Mouse (Mus musculus) frontal cortex, postnatal 25 days (tissue): Measurements from ENCODE around the gene Treml4.
A peak's percentile ranks its signal among the peaks of the same experiment; 100 is the strongest.
"Not testable (repeated sequence)": the region's sequence is repeated elsewhere in the genome, so short reads cannot be mapped to it uniquely, and the experiment has no call there.

Experiments
- DNase-seq, 2 experiments: peaks; one replicate each; pipeline ENCODE4 v3.0.0; 2022; ENCODE audit warnings: low spot score in 2 of 2

Treml4 gene

DNA sequence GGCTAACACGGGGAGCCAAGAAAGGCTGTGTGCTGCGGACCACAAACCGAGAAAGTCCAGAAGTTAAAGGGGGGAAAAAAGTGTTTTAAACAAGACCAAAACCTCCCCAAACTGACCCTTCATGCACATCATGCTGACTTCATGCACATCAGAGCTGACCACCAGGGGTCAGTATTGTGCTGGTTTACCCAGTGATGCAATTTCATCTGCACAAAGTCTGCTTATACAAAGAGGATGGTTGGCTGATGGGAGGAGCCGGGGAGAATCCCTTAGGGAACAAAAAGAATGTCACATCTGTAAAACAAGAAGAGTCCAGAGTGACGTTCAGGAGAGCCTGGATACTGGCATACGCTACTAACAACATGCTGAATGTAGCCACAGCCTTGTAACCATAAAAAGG is 10.8 kb downstream of the Treml4 start:
- peak; percentile 60 to 65 for DNase-seq

DNA sequence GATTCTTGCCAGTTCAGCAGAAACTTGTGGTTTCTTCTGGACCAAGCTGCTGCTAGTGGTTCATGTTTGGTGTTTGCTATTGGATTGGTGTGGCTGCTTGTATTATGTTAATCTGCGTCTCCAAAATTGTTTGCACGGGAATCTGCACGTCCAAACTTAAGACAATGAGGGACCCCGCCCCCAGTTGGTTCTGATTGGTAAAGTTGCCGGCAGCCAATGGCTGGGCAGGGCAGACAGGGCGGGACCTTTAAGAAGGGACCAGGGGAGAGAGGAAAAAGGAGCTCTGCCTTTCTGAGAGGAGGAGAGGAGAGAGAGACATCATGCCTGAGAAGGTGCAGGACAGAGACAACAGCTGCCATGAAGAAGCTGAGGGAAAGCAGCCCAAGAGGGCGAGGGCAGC is 11.6 kb downstream of the Treml4 start:
- DNase-seq, result no peak

DNA sequence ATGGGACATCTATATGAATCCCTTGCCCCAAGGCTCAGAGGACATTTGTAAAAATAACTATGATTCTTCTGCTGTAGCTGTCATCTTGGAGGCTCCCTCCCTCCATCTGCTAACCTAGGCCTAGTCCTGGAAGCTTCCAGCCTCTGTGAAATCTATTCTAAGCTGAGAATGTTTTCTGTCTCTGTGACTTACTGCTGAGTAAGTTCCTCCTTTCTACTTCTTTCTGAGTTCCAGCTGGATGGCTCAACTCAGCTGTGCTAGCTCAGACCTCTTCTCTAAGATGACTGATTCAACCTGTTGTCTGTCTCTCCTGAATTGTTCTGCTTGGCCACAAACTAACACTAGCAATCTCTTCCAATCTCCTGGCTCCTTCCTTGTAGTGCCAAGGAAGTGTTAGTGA is 14.3 kb downstream of the Treml4 start:
- no peak for DNase-seq

DNA sequence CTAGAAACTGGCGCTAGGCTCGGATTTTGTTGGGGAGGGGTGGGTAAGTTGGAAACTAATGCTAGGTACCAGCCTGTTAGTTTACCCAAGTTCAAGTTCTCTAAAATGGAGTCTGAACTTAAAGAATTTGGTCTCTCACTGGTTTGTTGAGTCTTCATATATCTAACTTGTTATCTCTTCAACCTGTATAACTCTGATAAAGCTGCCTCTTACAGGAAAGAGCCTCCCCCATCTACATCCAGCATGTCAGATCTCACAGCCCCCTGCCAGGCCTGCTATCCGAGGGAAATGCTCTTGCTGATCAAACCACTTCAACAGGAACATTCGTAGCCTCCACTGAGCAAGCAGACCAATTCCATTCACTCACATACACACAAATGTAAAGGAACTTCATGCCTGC is 14.9 kb downstream of the Treml4 start:
- no peak for DNase-seq

DNA sequence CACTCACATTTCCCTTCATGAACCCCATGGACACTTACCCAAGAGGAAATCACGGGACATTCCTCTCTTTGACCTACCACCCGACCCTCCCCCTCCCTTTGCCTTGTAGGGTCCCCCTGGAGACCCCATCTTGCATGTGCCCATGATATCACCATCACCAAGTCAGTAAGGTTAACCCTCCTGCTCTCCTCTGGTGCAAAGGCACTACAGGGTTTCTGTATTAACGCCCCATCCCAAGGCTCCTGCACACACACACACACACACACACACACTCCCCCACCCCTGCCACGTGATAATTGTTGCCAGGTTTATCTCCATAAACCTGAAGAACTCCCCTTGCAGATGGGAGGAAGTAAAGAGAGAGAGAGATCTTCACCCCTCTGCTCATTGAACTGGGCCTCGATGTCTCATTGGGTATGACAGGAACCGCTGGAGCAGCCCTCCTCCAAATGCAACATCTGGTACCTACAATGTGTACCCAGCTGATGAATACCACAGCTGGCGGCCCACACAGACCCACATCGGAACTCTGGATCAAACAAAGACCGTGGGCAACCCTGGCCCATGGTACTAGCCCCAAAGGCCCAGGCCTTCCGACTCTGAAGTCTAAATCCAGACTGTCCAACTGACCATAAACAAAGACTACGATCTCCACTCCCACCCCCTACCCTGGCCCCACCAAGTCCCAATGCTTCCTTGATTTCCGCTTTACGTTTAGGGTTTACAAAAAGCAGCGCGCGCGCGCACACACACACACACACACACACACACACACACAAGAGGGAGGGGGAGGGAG is 17.0 kb downstream of the Treml4 start:
- DNase-seq, result no peak

DNA sequence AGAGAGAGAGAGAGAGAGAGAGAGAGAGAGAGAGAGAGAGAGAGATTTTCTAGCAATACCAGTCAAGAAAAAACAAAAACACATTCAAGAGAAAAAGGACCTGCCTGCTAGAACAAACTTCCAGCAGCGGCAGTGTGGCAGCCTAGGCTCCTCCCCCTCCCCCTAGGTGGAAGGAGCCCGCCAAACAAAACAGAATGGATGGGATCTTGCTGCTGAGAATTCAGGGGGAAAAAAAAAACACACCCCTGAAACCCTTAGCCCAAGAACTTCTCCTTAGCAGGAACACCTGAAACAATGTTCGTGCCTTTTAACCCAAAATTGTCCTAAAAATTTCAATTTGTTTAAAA is 17.6 kb downstream of the Treml4 start:
- DNase-seq, result no peak

DNA sequence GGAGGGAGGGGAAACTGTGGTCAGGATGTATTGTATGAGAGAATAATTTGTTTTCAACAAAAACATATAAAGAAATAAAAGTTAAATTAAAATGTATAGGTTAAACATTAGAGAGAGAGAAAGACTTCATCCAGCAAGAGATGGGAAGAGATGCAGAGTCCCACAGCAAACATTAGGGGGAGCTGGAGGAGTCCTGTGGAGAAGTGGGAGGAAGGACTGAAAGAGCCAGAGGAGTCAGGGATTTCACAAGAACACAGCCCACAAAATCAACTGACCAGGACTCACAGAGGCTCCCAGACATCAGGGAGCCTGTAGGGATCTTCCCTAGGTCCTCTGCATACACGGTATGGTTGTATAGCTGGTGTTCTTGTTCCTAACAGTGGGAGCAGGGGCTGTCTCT is 22.7 kb downstream of the Treml4 start:
- no peak for DNase-seq

DNA sequence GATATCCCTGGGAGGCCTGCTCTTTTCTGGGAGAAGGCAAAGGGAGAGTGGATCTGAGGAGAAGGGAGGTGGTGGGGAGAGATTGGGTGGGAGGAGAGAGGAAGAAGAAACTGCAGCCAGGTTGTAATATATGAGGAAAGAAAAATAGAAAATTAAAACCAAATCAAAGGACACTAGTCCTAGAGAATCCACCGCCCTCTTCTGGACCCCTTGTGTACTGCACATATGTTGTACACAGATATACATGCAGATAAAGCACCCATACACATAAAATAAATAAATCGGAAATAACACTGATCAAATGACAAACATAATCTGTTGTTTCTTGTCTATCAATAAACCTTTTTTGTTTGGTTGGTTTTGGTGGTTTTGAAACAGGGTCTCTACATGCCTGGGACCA is 23.2 kb downstream of the Treml4 start:
- no peak for DNase-seq

DNA sequence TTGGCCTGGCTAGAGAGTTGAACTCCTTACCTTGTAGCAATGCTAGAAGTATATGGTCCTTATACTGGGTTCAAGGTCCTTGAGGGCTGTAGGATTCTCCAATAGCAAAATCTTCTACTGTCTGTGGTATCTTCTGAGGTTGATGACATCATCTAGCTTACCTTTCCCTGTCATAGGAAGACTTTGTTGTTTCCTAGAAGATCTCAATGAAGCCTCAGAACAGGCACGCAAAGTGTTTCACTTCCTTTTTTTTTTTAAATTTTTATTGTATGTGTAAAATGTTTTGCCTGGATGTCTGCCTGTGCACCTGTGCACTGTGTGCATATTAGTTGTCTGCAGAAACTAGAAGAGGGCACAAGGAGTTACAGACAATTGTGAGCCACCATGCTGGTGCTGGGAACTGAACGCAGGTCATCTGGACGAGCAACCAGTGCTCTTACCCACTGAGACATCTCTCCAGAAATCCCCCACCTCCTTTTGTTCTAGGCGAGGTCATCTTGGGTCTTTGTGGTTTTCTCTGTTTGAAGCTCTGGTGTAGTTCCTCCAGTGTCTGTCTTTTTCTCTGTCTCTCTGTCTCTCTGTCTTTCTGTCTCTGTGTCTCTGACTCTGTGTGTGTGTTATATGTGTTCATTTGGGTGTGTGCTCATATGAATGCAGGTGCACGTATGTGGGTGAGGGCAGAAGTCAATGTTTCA is 29.6 kb downstream of the Treml4 start:
- no peak for DNase-seq

DNA sequence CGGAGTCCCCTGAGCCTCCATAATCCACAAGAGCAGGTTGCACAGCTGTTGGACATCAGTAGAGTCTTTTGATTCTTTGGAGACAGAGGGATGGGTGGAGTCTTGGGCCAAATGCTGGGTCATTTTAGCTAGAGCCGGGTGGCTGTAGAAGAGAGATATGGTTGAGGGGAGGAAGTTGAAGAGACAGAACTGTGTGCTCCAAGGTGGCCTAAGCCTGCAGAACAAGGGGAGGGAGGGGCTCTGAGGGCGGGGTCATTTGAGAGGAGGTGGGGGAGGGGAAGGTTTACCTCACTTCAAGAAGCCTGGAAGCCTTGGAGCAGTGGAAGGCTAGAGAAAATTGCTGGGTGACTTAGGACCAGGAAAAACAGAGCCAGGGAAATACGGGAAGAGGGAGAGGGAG is 35.1 kb downstream of the Treml4 start, which contains the start of gene Treml2:
Gene Treml2 (plus strand): TSS at position 296 of the 400 bp plus-strand sequence.
- DNase-seq, result no peak

DNA sequence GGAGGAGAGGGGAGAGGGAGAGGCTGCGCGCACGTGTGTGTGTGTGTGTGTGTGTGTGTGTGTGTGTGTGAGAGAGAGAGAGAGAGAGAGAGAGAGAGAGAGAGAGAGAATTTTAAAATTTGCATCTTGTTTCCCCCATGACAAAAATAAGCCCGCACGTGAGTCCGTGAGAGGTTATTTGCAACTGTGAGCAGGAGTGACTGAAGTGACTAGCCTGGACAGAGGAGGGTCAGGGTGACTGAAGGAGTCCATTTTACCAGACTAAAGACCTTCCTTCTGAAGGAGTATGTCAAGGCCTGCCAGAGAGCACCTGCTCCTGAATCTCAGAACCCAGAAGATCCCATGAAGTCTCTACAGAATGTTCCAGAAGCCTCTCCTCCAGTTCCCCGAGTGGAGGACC is 35.7 kb downstream of the Treml4 start:
- DNase-seq, result no peak

DNA sequence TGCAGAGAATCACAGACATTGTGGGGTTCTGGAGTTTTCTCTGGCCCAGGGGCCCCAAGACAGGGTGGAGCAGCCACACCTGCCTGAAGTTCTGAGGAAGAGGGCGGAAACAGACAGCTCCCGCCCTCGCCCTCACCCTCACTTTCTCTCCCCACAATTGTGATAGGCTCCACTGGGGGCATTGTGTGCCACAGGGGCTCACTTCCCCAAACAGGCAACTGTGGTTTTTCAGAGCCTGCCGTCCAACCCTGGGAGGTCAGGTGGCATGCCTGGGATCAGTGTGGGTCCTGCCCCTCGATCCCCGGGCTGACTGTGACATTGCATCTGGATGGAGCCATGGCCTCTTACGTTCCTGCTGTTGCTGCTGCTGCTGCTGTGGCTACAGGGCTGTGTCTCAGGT is 36.1 kb downstream of the Treml4 start:
- DNase-seq, result no peak

DNA sequence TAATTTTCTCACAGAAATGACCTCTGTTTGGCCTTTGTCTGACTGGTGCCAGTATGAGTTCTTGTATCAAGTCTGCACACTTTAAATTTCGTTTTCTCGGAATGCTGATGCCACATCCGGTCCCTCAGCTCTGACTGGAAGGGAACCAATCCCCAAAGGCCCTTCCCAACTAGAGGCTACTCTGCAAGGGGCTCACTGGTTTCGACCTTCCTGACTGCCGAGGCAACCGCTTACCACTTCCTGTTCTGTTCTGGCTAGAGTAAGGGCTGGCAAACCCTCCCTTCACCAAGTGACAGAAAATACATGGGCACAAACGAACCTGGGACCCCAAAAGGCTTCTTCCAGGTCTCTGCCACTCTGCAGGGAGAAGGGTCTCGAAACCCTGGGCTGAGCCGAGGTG is 36.8 kb downstream of the Treml4 start:
- DNase-seq, result no peak

DNA sequence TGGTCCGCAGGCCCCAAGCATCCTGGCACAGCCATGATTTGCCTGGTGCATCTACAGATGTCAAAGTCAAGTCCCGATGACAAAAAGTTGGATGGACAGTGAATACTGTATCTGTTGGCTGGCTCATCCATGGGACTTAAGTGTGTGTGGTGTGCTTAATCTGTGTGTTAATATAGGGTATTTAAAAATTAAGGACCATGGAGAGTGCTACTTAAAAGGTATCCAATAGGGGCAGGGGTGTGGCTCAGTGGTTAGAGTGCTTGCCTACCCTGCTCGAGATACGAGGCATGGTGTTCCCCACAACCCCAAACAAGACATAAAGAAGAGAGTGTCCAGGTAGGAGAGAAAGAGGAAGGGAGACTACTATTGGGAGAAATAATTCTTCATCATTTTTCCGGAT is 37.7 kb downstream of the Treml4 start:
- DNase-seq, result no peak

DNA sequence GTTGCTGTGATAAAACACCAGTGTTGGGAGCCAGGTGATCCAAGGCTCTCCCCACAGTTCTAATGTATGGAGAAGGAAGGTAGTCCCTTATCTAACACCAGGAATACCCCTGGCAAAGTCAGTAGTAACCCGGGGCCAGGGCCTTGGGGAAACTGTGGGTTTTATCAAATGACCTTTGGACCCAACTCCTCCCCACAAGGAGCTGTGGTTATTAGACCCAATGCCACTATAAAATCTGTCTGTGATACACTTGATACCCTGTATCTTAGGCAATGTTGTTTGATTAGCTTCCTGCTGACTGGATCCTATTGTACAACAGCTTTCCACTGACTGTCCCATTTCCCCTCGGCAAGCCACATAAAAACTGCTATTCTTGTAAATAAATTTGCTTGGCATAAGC is 48.0 kb downstream of the Treml4 start:
- DNase-seq, result no peak

DNA sequence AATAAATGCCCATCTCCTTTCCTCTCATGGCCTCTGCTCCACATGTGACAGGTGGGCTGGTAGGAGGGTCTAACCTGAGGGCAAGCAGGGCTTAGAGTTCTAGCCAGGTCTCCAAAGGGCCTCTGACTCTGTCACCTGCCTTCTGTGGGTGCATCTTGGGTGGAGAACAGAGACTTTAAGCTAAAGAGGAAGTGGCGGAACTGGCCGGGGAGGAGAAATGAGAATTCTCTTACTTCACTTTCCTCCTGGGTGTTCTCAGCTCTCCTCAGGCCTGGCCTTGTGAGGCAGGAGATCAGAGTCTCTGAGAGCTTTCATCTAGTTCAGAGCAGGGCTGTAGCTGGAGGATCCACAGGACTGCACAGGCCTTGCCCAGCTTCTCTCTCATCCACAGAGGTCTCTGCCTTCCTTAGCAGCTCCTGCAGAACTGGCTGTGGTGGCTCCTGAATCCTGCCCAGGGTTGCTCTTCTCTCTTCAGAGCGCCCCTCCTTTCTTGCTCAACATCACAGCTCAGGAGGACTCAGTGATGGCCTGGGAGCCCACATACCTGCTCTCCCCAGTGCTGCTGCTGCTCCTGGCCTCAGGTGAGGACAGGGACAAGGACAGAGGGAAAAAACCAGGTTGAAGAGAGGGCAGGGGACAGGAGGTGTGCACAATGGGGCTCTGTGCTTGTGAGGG is 51.9 kb downstream of the Treml4 start, which contains the start of gene B430306N03Rik:
Gene B430306N03Rik (plus strand): TSS at position 237 of the 675 bp plus-strand sequence.
- DNase-seq, result not testable (repeated sequence)

DNA sequence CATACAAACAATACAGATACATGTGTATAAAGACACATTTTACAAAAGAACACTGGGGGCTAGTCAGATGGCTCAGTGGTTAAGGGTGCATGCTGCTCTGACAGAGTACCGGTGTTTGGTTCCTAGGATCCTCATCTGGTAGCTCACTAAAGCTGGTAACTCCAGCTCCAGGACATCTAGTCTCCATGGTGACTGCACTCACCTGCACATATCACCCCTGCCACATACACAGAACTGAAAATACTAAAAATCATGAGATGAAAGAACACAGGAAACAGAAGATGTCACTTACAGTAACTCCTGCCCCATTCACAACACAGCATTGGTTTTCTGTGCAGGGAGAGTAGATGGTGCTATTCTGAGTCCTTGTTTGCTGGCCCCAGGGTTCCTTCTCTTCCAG is 54.6 kb downstream of the Treml4 start:
- DNase-seq, result no peak

DNA sequence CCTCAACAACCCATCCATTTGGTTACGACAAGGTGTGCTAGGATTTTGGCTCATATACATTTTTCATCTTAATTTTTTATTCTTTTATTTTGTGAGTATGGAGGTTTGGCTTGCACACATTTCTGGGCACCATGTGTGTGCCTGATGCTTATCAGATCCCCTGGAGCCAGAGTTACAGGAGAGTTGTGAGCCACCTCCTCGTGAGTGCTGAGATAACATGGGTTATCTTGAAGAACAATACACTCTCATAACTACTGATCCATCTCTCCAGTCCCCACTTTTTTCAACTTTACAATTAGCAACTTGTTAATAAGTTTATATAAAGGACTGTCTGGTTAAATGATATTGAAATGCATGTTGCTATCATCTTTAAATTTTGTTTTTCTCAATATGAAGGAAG is 57.2 kb downstream of the Treml4 start:
- no peak for DNase-seq

DNA sequence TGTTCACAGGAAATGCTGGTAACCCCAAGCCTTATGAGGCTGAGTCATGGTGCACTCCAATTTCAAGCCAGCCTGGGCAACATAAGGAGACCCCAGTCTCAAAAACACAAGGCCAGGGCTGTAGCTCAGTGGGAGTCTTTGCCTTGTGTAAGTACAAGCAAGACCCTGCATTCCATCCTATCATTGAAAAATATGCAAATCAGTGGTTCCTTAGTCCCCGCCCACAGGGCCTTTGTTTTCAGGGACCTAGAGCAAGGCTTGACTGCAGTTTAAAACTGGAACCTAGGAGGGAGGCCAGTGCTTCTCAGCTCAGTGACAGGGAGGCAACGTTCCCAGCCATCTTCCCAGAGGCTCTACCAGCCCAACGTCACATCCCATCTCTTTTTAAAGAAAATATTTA is 59.1 kb downstream of the Treml4 start:
- no peak for DNase-seq

DNA sequence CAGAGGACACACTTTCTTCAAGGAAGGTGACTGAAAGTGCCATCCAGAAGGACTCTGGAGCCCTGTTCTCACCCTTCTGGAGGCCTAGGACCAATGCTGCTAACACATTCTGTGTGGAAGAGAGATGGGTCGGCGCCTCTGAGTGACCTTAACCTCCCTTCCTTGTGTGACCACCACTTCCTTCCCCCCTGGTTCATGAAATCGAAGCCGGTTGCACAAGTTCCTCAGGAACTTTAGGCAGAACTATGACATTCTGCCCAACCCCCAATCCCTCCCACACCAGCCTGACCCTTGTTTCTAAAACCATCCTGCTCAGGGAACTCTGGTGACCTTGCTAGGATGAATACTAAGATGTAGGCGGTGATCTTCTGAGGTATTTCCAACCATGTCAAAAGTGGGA is 60.2 kb downstream of the Treml4 start:
- DNase-seq, result no peak
